Mouse (Mus musculus) intestine, postnatal 0 days (tissue): Measurements from ENCODE around the gene Pcca. TPM values are rescaled to one million over a fixed set of nuclear protein-coding genes. Genes with fewer than 3 reads are reported as not detected.
A peak's percentile ranks its signal among the peaks of the same experiment; 100 is the strongest.

Experiments used
- ATAC-seq: fragments of 200-750 bp; cut with Nextera tagmentation; 2 replicates; pipeline ENCODE4 v1.8.0; 2017; ENCODE audit warnings: mild to moderate bottlenecking, moderate TSS enrichment, moderate library complexity
- H3K27ac ChIP-seq: fragments of 300-500 bp; sonication (generic); 2 replicates; pipeline ENCODE4 v1.5.1; 2014; ENCODE audit warnings: mild to moderate bottlenecking, low read depth, low read length, moderate library complexity
- H3K27me3 ChIP-seq: fragments of 300-500 bp; sonication (generic); replicated peaks from 2 replicates; pipeline ENCODE4 v1.6.1; 2014; ENCODE audit warnings: low read length, mixed read lengths; ENCODE audit not compliant: control insufficient read depth, insufficient read depth
- H3K36me3 ChIP-seq: fragments of 300-500 bp; sonication (generic); 2 replicates; pipeline ENCODE4 v1.6.1; 2014; ENCODE audit warnings: mild to moderate bottlenecking, moderate library complexity; ENCODE audit not compliant: control insufficient read depth, insufficient read depth
- H3K4me1 ChIP-seq: fragments of 300-500 bp; sonication (generic); replicated peaks from 2 replicates; pipeline ENCODE4 v1.6.1; 2014; ENCODE audit warnings: antibody characterized with exemption, low read length, mixed read lengths; ENCODE audit not compliant: control insufficient read depth, insufficient read depth
- H3K4me2 ChIP-seq: fragments of 300-500 bp; sonication (generic); replicated peaks from 2 replicates; pipeline ENCODE4 v1.6.1; 2014; ENCODE audit warnings: low read depth, mild to moderate bottlenecking, moderate library complexity
- H3K4me3 ChIP-seq: fragments of 300-500 bp; sonication (generic); 2 replicates; pipeline ENCODE4 v1.5.1; 2014; ENCODE audit warnings: low read depth, low read length
- H3K9ac ChIP-seq: fragments of 300-500 bp; sonication (generic); 2 replicates; pipeline ENCODE4 v1.6.1; 2014; ENCODE audit warnings: mild to moderate bottlenecking, low read depth, low read length
- H3K9me3 ChIP-seq: fragments of 300-500 bp; sonication (generic); 2 replicates; pipeline ENCODE4 v1.6.1; 2016; ENCODE audit warnings: mixed run types; ENCODE audit not compliant: control insufficient read depth
- CTCF ChIP-seq: sonication (generic); IDR thresholded peaks from 2 replicates; pipeline ENCODE4 v1.5.1; 2016; ENCODE audit warnings: low read depth, mild to moderate bottlenecking, control low read depth, antibody characterized with exemption, moderate library complexity
- whole genome bisulfite sequencing: fragments of 180-500 bp; shearing (Covaris S2); extraction: QIAGEN DNeasy Blood & Tissue Kit; methylation state at CpG from one replicate; pipeline ENCODE4 v1.1.7; 2014; 5-methylcytosine and 5-hydroxymethylcytosine counted together
- polyA plus RNA-seq: library from polyadenylated mRNA; unstranded; fragments of >200 nt; fragmentation: Nextera tagmentation; extraction: Ambion mirVana; gene quantifications from 2 replicates; pipeline ENCODE4 v1.2.1, GENCODE M21; 2015

The Pcca gene
- polyA plus RNA-seq, 1 experiment from 2014 or later: 5.9 TPM

- no peak overlapping the region for H3K4me2 ChIP-seq
- H3K27ac ChIP-seq: no peak overlapping the region
- H3K4me3 ChIP-seq: no peak overlapping the region
- no peaks in the 10 kb centered on the region for H3K9me3 ChIP-seq
- H3K4me1 ChIP-seq: no peaks in the 10 kb centered on the region
- ATAC-seq: no peak
- TF ChIP-seq CTCF: no peak
- no peaks in the 10 kb centered on the region for H3K36me3 ChIP-seq
- no peaks in the 10 kb centered on the region for H3K27me3 ChIP-seq
- H3K9ac ChIP-seq: no peak overlapping the region
Observed at GRCm38 (mm10) chr14:122736806-122737205, 202.7 kb downstream of the Pcca start.

- TF ChIP-seq CTCF: no peak
- Histone ChIP-seq H3K4me1 (no peaks in the 10 kb centered on the region), H3K27me3 (no peaks in the 10 kb centered on the region), H3K36me3 (no peaks in the 10 kb centered on the region), H3K4me3 (no peak overlapping the region), H3K9ac (no peak overlapping the region), H3K27ac (no peak overlapping the region), H3K4me2 (no peak overlapping the region), H3K9me3 (no peaks in the 10 kb centered on the region)
- no peak for ATAC-seq
- WGBS: 73% methylated on average over 3 of the region's 3 CpGs
Observed at GRCm38 (mm10) chr14:122747860-122748842, 214.0 kb downstream of the Pcca start.

GRCm38 (mm10) chr14:122751552-122751951, 217.4 kb downstream of the Pcca start:
- Histone ChIP-seq H3K27ac (no peak overlapping the region), H3K4me1 (no peaks in the 10 kb centered on the region), H3K36me3 (no peaks in the 10 kb centered on the region), H3K9me3 (no peaks in the 10 kb centered on the region), H3K4me3 (no peak overlapping the region), H3K27me3 (no peaks in the 10 kb centered on the region), H3K9ac (no peak overlapping the region), H3K4me2 (no peak overlapping the region)
- TF ChIP-seq CTCF: peak; percentile 39; the same call in 1 of the 2 replicates
- WGBS: 95% methylated on average over 1 of the region's 1 CpGs
- ATAC-seq: no peak

DNA sequence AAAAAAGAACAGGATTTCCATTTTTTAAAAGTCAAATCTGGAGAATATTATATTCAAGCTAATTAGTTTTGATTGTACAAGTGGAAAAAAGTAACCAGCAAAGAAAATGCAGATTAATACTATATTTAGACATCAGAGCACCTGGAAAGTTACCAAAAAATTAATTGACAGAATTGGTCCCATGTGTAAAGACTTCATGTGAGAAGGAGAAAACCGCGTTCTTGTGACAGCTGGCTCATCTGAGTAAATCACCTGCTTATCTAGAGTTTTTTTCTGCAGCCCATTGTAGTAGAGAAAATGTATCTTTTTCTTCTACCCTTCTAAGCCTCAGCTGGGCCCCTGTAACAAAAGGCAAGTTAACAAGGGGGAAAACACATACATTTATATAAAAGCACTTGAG, 219.2 kb downstream of the Pcca start:
- Histone ChIP-seq H3K9me3 (no peaks in the 10 kb centered on the region), H3K4me3 (no peak overlapping the region), H3K4me1 (no peaks in the 10 kb centered on the region), H3K27me3 (no peaks in the 10 kb centered on the region), H3K9ac (no peak overlapping the region), H3K27ac (no peak overlapping the region), H3K36me3 (no peaks in the 10 kb centered on the region), H3K4me2 (no peak overlapping the region)
- WGBS: 75% methylated on average over 2 of the region's 2 CpGs
- no peak for ATAC-seq
- no peak for TF ChIP-seq CTCF

- H3K27me3 ChIP-seq: no peaks in the 10 kb centered on the region
- TF ChIP-seq CTCF: no peak
- 88% methylated on average over 3 of the region's 3 CpGs for WGBS
- H3K36me3 ChIP-seq: no peaks in the 10 kb centered on the region
- H3K27ac ChIP-seq: no peak overlapping the region
- no peaks in the 10 kb centered on the region for H3K4me1 ChIP-seq
- no peaks in the 10 kb centered on the region for H3K9me3 ChIP-seq
- no peak overlapping the region for H3K4me2 ChIP-seq
- ATAC-seq: no peak
- H3K9ac ChIP-seq: no peak overlapping the region
- no peak overlapping the region for H3K4me3 ChIP-seq
Observed at GRCm38 (mm10) chr14:122754311-122754710, 220.2 kb downstream of the Pcca start.

GRCm38 (mm10) chr14:122755559-122755958, 221.4 kb downstream of the Pcca start:
- Histone ChIP-seq H3K9me3 (no peaks in the 10 kb centered on the region), H3K4me1 (no peaks in the 10 kb centered on the region), H3K27me3 (no peaks in the 10 kb centered on the region), H3K36me3 (no peaks in the 10 kb centered on the region), H3K9ac (no peak overlapping the region), H3K4me3 (no peak overlapping the region), H3K27ac (no peak overlapping the region), H3K4me2 (no peak overlapping the region)
- TF ChIP-seq CTCF: no peak
- no peak for ATAC-seq
- 72% methylated on average over 13 of the region's 13 CpGs for WGBS
